Mouse (Mus musculus): Measurements from ENCODE around the gene Emd.

GRCm38 (mm10) chrX:74218496-74218895, 36.0 kb upstream of the Emd start:
- no peak for TF ChIP-seq POLR2A (IDR thresholded peaks at IDR 0.05; ENCODE audit: low read depth, low read length)
- no peak for TF ChIP-seq CTCF (IDR thresholded peaks at IDR 0.05; ENCODE audit: extremely low read depth, insufficient read depth, insufficient read length, insufficient replicate concordance)
